Mouse (Mus musculus): Measurements from ENCODE around the gene Gm20403.

DNA sequence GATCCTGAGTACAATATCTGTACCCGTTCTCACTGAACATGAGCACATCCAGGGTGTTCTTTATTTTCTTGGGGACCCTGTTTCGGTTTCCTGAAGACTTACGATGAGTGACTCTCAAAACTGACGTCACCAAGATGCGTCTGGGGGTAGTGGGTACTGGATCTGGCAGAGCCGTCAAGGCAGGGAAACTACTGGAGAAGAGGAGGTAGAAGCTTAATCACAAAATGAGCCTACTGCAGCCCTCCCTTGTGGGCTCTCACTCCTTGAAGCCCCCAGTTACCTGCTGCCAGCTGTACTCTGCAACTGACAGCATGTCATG, 7.7 kb upstream of the Gm20403 start:
- TF ChIP-seq POLR2A (IDR thresholded peaks at IDR 0.05; ENCODE audit: low read depth, low read length) (no peak), CTCF (conservative IDR thresholded peaks at IDR 0.05; ENCODE audit: insufficient read depth, insufficient read length, low read depth, low read length) (no peak)

Data from kidney, adult 2 months (tissue).